In genomic region chr11:118418442-118418833, GRCm38 (mm10) we compare ENCODE assay signal across 8 mouse cellular contexts. TPM values are rescaled to one million over a fixed set of nuclear protein-coding genes. Genes with fewer than 3 reads are reported as not detected.
DNase-seq lines count a peak whose midpoint lies in the region; ATAC-seq and TF ChIP-seq lines count a peak whose summit lies in the region.

No protein-coding gene starts in this region.

- H3K4me2 ChIP-seq in heart, embryonic 15.5 days = peak overlapping the region; percentile 73
- H3K4me2 ChIP-seq in hindbrain, embryonic 12.5 days (replicated peaks) = peak overlapping the region; percentile 93
- peak overlapping the region; percentile 87 for H3K4me2 ChIP-seq in midbrain, embryonic 11.5 days

- no peak for TF ChIP-seq CTCF in G1E (IDR thresholded peaks at IDR 0.05; ENCODE audit: low read depth, low read length)

- no peak for DNase-seq in heart, postnatal 36 days
- peak; percentile 30 for DNase-seq in G1E (ENCODE audit: low spot score)
- no peak for DNase-seq in midbrain, embryonic 11.5 days (ENCODE audit: low spot score, missing footprints)
- DNase-seq in adrenal gland, postnatal 25 days = no peak
- no peak for DNase-seq in adrenal gland, postnatal 14 days

- H3K27ac ChIP-seq in heart, embryonic 15.5 days = peak overlapping the region; percentile 72
- H3K27ac ChIP-seq in hindbrain, embryonic 12.5 days = peak overlapping the region; percentile 66; the same call in 1 of the 2 replicates
- no peak overlapping the region for H3K27ac ChIP-seq in midbrain, embryonic 11.5 days (ENCODE audit: low read depth, low read length)

- H3K36me3 ChIP-seq in heart, embryonic 15.5 days = peaks cover 11% of the 10 kb centered on the region
- H3K36me3 ChIP-seq in G1E (replicated peaks) = peaks cover 44% of the 10 kb centered on the region
- peaks cover 23% of the 10 kb centered on the region for H3K36me3 ChIP-seq in hindbrain, embryonic 12.5 days
- no peaks in the 10 kb centered on the region for H3K36me3 ChIP-seq in midbrain, embryonic 11.5 days (ENCODE audit: control insufficient read depth, insufficient read depth, low read length)

- H3K9ac ChIP-seq in heart, embryonic 15.5 days = peak overlapping the region; percentile 93
- H3K9ac ChIP-seq in hindbrain, embryonic 12.5 days = peak overlapping the region; percentile 94
- H3K9ac ChIP-seq in midbrain, embryonic 11.5 days (ENCODE audit: low read length) = peak overlapping the region; percentile 94

- H3K27me3 ChIP-seq in heart, embryonic 15.5 days = no peaks in the 10 kb centered on the region
- no peaks in the 10 kb centered on the region; the same call in 1 of the 2 replicates for H3K27me3 ChIP-seq in G1E (ENCODE audit: insufficient read depth, low read length)
- H3K27me3 ChIP-seq in hindbrain, embryonic 12.5 days = no peaks in the 10 kb centered on the region
- H3K27me3 ChIP-seq in midbrain, embryonic 11.5 days (ENCODE audit: control insufficient read depth, insufficient read depth, low read length) = no peaks in the 10 kb centered on the region

- H3K9me3 ChIP-seq in heart, embryonic 15.5 days (replicated peaks) = no peaks in the 10 kb centered on the region
- no peaks in the 10 kb centered on the region for H3K9me3 ChIP-seq in G1E (replicated peaks)
- no peaks in the 10 kb centered on the region for H3K9me3 ChIP-seq in hindbrain, embryonic 12.5 days (replicated peaks)
- no peaks in the 10 kb centered on the region for H3K9me3 ChIP-seq in midbrain, embryonic 11.5 days (ENCODE audit: control insufficient read depth, low read length)

- intact Hi-C loops in heart, postnatal 36 days (cut with DNase I) = no loop called here

- H3K4me1 ChIP-seq in heart, embryonic 15.5 days (replicated peaks) = peaks cover 27% of the 10 kb centered on the region
- H3K4me1 ChIP-seq in G1E (ENCODE audit: insufficient read depth, low read depth, low read length) = peaks cover 41% of the 10 kb centered on the region
- H3K4me1 ChIP-seq in hindbrain, embryonic 12.5 days = peaks cover 29% of the 10 kb centered on the region
- peaks cover 15% of the 10 kb centered on the region for H3K4me1 ChIP-seq in midbrain, embryonic 11.5 days (ENCODE audit: control insufficient read depth, insufficient read depth, low read length)

- peak overlapping the region; percentile 76 for H3K4me3 ChIP-seq in heart, embryonic 15.5 days
- H3K4me3 ChIP-seq in G1E (ENCODE audit: low read depth, low read length) = peak overlapping the region; percentile 94
- peak overlapping the region; percentile 92 for H3K4me3 ChIP-seq in hindbrain, embryonic 12.5 days
- H3K4me3 ChIP-seq in midbrain, embryonic 11.5 days (ENCODE audit: low read depth, low read length) = peak overlapping the region; percentile 88

- 3% methylated on average over 12 of the region's 12 CpGs for WGBS in heart, embryonic 15.5 days
- WGBS in hindbrain, embryonic 12.5 days = 5% methylated on average over 12 of the region's 12 CpGs
- 5% methylated on average over 12 of the region's 12 CpGs for WGBS in midbrain, embryonic 11.5 days

- ATAC-seq in heart, embryonic 15.5 days (replicated peaks; ENCODE audit: insufficient number of reproducible peaks, insufficient read depth, low FRiP score, low read depth) = 0 out of 2 replicates have a peak, but pooled peaks have one; percentile 1
- no peak for ATAC-seq in G1E (ENCODE audit: extremely low read depth, insufficient number of reproducible peaks, low FRiP score, poor library complexity, severe bottlenecking)
- ATAC-seq in hindbrain, embryonic 12.5 days (ENCODE audit: low FRiP score) = peak; percentile 46
- no peak; the same call in 1 of the 2 replicates for ATAC-seq in midbrain, embryonic 11.5 days (ENCODE audit: low FRiP score)
- ATAC-seq in activated CD4-positive, CD25-positive, alpha-beta regulatory T cell, adult 4 months = no peak

RNA-seq across cellular contexts. Expression of gene Cant1, which starts 0.4 kb away (rescaled TPM):
- 17.2 and 24.3 TPM in 2 replicates for polyA plus RNA-seq in heart, embryonic 15.5 days (2015; fragmentation: Nextera tagmentation; extraction: Ambion mirVana)
- 10 to 100 TPM; 16.4 to 18.3 TPM for total RNA-seq in heart, postnatal 36 days (2021)
- total RNA-seq in G1E (2014; fragmentation: Nextera tagmentation) (16.4 and 16.5 TPM in 2 replicates), G1E (2017) (14.9 and 16.4 TPM in 2 replicates)
- polyA plus RNA-seq in G1E (2012) = 47.2 and 64.3 TPM in 2 replicates
- polyA plus RNA-seq in hindbrain, embryonic 12.5 days (2016; fragmentation: Nextera tagmentation; extraction: Ambion mirVana) = 28.4 and 31.3 TPM in 2 replicates
- 19.4 and 21.7 TPM in 2 replicates for polyA plus RNA-seq in midbrain, embryonic 11.5 days (2014; fragmentation: Nextera tagmentation; extraction: Ambion mirVana)
- 10 to 100 TPM; 21.3 to 23.3 TPM for polyA plus RNA-seq in activated CD4-positive, CD25-positive, alpha-beta regulatory T cell, adult 4 months (2017; shearing (Covaris generic))
- 35.1 and 40.1 TPM in 2 replicates for total RNA-seq in adrenal gland, postnatal 25 days (2021)
- total RNA-seq in adrenal gland, postnatal 14 days (2021) = 25.3 and 28.4 TPM in 2 replicates

RNA-seq across cellular contexts. Expression of gene C1qtnf1, which starts 9.6 kb away (rescaled TPM):
- polyA plus RNA-seq in heart, embryonic 15.5 days (2015; fragmentation: Nextera tagmentation; extraction: Ambion mirVana) = 7.9 and 10.1 TPM in 2 replicates
- 10 to 100 TPM; 19.8 to 24.5 TPM for total RNA-seq in heart, postnatal 36 days (2021)
- total RNA-seq in G1E (2014; fragmentation: Nextera tagmentation) = not detected in 2 replicates
- 0.11 TPM in 1 of 2 replicates, not detected in the other for total RNA-seq in G1E (2017)
- polyA plus RNA-seq in G1E (2012) = not detected in 2 replicates
- 3.0 and 4.4 TPM in 2 replicates for polyA plus RNA-seq in hindbrain, embryonic 12.5 days (2016; fragmentation: Nextera tagmentation; extraction: Ambion mirVana)
- 1.7 and 2.6 TPM in 2 replicates for polyA plus RNA-seq in midbrain, embryonic 11.5 days (2014; fragmentation: Nextera tagmentation; extraction: Ambion mirVana)
- not detected for polyA plus RNA-seq in activated CD4-positive, CD25-positive, alpha-beta regulatory T cell, adult 4 months (2017; shearing (Covaris generic))
- total RNA-seq in adrenal gland, postnatal 25 days (2021) = 11.8 and 18.8 TPM in 2 replicates
- 23.7 and 29.2 TPM in 2 replicates for total RNA-seq in adrenal gland, postnatal 14 days (2021)

RNA-seq across cellular contexts. Expression of gene Lgals3bp, which starts 16.5 kb away (rescaled TPM):
- 9.6 and 20.7 TPM in 2 replicates for polyA plus RNA-seq in heart, embryonic 15.5 days (2015; fragmentation: Nextera tagmentation; extraction: Ambion mirVana)
- total RNA-seq in heart, postnatal 36 days (2021) = 10 to 100 TPM; 26.2 to 48.2 TPM
- total RNA-seq in G1E (2014; fragmentation: Nextera tagmentation) (8.1 and 8.4 TPM in 2 replicates), G1E (2017) (24.5 and 25.7 TPM in 2 replicates)
- polyA plus RNA-seq in G1E (2012) = 9.0 and 9.5 TPM in 2 replicates
- polyA plus RNA-seq in hindbrain, embryonic 12.5 days (2016; fragmentation: Nextera tagmentation; extraction: Ambion mirVana) = 2.3 and 3.3 TPM in 2 replicates
- 1.7 and 1.8 TPM in 2 replicates for polyA plus RNA-seq in midbrain, embryonic 11.5 days (2014; fragmentation: Nextera tagmentation; extraction: Ambion mirVana)
- polyA plus RNA-seq in activated CD4-positive, CD25-positive, alpha-beta regulatory T cell, adult 4 months (2017; shearing (Covaris generic)) = 100 to 1,000 TPM in 1 of 2 experiments, 10 to 100 TPM in 1; 98.4 to 147 TPM
- 57.9 and 86.6 TPM in 2 replicates for total RNA-seq in adrenal gland, postnatal 25 days (2021)
- total RNA-seq in adrenal gland, postnatal 14 days (2021) = 51.1 and 59.7 TPM in 2 replicates

RNA-seq across cellular contexts. Expression of gene Engase, which starts 58.2 kb away (rescaled TPM):
- 4.1 and 5.0 TPM in 2 replicates for polyA plus RNA-seq in heart, embryonic 15.5 days (2015; fragmentation: Nextera tagmentation; extraction: Ambion mirVana)
- 1 to 10 TPM; 5.4 to 7.4 TPM for total RNA-seq in heart, postnatal 36 days (2021)
- total RNA-seq in G1E (2014; fragmentation: Nextera tagmentation) (3.8 and 4.4 TPM in 2 replicates), G1E (2017) (4.1 and 4.3 TPM in 2 replicates)
- 25.2 and 27.9 TPM in 2 replicates for polyA plus RNA-seq in G1E (2012)
- 7.1 and 7.2 TPM in 2 replicates for polyA plus RNA-seq in hindbrain, embryonic 12.5 days (2016; fragmentation: Nextera tagmentation; extraction: Ambion mirVana)
- polyA plus RNA-seq in midbrain, embryonic 11.5 days (2014; fragmentation: Nextera tagmentation; extraction: Ambion mirVana) = 4.4 and 6.4 TPM in 2 replicates
- polyA plus RNA-seq in activated CD4-positive, CD25-positive, alpha-beta regulatory T cell, adult 4 months (2017; shearing (Covaris generic)) = 1 to 10 TPM in 1 of 2 experiments, under 1 TPM in 1; 0.90 to 2.5 TPM
- 19.0 and 32.0 TPM in 2 replicates for total RNA-seq in adrenal gland, postnatal 25 days (2021)
- total RNA-seq in adrenal gland, postnatal 14 days (2021) = 12.1 and 12.4 TPM in 2 replicates

Comparison
In these comparisons a context has a peak if more than half of its experiments do, and no peak if none do; other contexts are left out.
1. ATAC-seq: peak in heart, embryonic 15.5 days (single experiment) and hindbrain, embryonic 12.5 days (single experiment); none in G1E (single experiment), midbrain, embryonic 11.5 days (single experiment) and activated CD4-positive, CD25-positive, alpha-beta regulatory T cell, adult 4 months (single experiment).
2. Peak in every context shown above with its lines, with median percentiles within 50 percentile points of each other: H3K4me2 ChIP-seq, H3K4me3 ChIP-seq and H3K9ac ChIP-seq.